Mouse (Mus musculus): ENCODE results near the gene Tfeb.

Tfeb gene

DNA sequence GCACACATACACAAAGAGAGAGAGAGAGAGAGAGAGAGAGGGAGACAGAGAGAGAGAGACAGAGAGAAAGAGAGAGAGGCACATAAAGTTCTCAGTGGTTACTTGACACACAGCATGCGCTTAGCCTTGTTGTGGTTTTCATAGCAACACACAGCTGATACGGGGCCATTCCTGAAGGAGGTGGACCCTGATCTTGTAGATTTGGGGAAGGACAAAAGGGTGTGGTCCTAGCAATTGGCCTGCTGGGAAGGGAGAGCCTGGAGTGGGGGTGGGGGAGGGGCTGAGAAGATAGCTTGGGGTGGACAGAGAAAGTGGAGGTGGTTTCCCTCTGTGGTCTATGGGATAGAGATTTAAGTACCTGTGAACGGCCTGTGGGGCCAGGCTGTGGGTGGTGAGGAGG lies 26.8 kb upstream of the Tfeb start:
- intact Hi-C loops (cut with DNase I) = no loop called here

DNA sequence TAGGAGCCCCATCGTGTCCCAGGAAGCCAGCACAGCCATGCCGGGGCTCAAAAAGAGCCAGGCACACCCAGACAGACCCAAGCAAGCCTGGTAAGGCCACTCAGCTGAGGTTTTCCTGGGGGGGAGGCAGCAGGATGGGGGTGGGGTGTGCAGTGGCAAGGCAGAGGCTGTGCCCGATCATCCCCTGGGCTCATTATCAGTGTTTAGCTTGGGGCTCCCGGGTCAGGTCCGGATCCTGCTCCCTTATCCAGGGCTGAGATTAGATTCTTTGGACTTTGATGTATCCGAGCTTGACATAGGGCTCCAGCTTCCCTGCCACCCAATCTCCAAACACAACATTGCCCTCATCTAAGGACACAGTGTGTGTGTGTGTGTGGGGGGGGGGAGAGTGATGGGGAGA lies 24.9 kb upstream of the Tfeb start:
- intact Hi-C loops (cut with DNase I) = no loop called here

- intact Hi-C loops (cut with DNase I) = no loop called here
These were observed 23.8 kb upstream of the Tfeb start for GRCm38 (mm10) chr17:47712889-47713571.

DNA sequence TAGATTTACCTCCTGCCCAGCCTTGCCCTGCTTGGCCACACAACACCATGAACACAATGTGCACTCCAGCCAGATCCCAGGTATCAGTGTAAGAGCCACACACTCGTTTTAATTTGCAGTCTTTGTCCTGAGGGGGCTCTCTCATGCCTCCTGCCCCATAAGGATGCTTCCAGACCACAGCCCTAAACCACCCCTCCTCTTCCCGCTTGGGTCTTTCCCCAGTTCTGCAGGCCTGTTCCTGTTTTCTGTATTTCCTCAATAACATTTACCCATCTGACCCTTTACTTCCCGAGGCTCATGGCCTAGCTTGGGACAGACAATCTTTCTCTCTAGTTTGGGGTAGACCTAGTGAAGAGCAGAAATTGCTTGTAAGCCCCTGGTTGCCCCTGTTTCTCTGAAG lies 21.8 kb upstream of the Tfeb start:
- intact Hi-C loops (cut with DNase I) = no loop called here

GRCm38 (mm10) chr17:47721183-47721582 lies 15.6 kb upstream of the Tfeb start:
- intact Hi-C loops (cut with DNase I) = no loop called here

- intact Hi-C loops (cut with DNase I) = no loop called here
These were observed 10.3 kb upstream of the Tfeb start, which contains the start of gene Pgc for GRCm38 (mm10) chr17:47726566-47726965. TSS of gene Pgc (plus strand) at chr17:47726842.

DNA sequence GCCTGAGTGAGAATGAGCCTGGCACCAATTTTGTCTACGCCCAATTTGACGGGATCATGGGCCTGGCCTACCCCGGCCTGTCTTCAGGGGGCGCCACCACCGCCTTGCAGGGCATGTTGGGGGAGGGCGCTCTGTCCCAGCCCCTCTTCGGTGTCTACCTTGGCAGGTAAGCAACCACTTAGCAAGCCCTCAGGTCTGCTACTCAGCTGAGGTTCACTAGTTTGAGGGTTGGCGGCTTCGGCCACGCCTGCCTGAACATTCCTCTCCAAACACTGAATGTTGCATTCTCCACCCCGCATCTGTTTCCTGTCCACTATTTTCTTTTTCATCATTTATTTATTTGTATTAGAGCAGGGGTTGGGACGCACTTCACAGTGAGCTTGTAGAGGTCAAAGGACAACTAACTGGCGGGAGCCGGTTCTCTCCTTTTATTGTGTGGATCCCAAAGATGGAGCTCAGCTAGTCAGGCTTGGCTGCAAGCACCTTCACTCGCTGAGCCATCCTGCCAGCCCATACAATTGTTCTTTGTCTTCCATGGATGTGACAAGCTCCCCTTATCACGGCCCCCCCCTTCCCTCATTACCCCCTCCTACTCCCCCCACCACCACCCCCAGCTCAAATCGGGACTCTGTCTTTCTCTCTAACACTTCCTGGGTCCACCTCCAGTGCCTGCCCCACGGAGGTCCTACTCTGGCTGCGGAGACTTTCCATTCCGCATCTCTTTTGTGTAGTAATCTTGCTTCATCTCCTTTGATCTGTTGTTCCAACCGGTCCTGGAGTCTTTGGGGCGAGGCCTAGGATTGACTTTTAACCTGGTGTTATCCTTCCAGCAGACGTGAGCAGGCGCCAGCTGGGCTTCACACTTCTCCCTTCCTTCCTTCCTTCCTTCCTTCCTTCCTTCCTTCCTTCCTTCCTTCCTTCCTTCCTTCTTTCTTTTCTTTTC lies 5.9 kb upstream of the Tfeb start:
- intact Hi-C loops (cut with DNase I) = no loop called here

GRCm38 (mm10) chr17:47735553-47736100 lies 1.2 kb upstream of the Tfeb start:
- intact Hi-C loops (cut with DNase I) = no loop called here

- intact Hi-C loops (cut with DNase I) = no loop called here
These were observed 638 bp downstream of the Tfeb start for GRCm38 (mm10) chr17:47737271-47738065.

DNA sequence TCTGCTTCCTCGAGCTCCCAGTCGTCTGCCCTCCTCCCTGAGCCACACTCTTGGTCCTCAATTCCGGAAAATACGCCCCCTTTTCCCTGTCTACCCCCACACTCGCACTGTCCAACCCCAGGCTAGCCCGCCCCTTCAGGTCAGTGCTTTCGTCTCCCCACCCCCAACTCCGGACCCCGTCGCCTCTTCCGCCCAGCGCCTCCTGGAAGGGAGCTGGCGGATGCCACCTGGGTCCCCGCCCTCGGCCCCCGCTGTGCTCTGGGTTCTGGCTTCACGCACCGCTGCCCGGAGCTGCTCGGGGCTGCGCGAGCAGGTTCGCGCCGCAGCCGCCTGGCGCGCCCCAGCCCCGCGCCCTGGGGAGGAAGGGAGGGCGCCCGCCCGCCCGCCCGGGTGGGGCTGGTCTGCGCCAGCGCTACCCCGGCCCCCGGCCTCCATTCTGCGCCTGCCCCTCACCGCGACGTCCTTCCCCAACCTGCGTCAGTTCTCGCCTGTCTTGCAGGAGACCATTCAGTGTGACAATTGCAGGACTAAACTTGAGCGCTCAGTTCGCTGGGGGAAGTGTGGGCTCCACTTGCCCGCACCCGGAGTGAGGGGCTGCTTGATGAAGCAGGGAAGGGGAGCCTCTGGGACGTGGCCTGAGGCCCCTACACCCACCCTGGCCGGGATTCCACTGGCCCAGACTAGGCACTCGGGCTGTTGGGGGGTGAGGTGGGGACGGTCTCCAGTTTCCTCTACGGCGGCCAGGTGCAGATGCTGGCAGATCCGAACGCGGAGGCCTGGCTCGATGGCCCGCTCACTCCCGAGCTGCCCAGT lies 1.4 kb downstream of the Tfeb start:
- intact Hi-C loops (cut with DNase I) = no loop called here

DNA sequence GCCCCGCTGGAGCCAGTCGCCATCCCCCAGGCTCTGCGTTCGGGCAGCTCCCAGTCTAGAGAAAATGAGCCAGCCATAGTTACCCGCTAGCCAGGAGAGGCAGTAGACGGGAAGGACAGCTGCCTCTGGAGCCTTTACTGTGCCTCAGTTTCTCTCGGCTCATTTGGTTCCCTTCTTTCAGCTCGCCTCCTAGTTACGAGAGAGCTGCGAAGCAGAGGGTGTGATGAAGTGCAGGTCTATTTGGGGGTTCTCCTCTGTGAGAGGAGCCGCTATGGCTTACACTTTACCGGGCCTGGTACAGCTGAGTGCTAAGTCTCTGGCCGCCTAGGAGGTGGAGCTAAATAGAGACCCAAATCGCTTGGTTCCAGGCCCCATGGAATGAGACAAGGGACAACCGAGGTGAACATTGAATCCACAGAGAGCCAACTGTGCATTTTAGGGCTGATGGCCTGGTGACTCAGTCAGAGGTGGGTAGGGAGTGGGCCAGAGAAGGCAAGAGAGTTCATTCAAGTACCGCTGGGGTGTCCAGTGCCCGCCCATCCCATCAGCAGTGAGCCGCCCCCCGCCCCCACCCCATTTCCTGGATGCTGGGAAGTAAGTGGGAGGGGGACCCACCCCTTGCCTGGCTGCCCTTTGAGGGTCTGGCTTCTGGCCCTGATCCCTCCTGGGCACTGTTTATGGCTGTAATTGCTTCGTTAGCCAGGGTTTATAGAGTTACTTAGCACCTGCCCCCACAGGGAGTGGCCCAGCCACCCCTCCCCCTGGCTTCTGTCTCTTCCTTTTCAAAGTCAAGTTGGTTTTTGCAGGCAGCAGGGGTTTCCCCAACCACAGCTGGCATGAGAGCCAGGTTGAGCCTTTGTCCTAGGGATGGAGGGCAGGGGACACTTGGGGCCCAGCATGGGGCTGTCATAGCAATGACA lies 2.3 kb downstream of the Tfeb start:
- intact Hi-C loops (cut with DNase I) = no loop called here

- intact Hi-C loops (cut with DNase I) = no loop called here
These were observed 3.4 kb downstream of the Tfeb start for GRCm38 (mm10) chr17:47740186-47740585.

DNA sequence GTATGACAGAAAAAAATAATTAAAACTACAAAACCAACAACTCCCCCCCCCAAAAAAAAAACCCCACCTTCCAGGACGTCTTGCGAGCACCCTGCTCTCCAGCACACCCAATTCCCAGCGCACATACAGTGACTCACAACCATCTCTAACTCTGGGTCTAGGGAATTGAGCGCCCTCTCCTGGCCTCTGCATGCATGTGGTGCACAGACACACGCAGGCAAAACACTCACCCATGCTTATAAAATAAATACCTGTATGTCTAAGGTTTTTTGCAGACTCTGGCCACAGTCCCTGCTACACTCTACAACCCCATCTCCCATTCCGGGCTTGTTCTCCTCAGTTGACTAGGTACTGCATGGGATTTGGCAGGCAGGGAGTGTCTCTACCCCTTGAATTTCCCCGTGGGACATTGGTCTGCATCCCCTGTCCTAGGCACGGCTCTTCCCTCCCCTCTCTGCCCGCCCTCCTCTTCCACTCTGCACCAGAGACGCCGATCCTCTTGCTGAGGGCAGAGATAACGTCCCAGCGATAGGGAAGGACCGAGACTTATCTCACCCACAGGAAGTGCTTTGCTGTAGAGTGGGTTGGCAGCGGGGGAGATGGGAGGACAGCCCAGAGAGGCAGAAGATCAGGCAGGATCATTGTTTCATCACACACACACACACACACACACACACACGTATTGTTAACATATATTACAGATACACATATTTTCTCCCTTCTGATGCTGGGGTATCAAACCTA lies 6.3 kb downstream of the Tfeb start:
- intact Hi-C loops (cut with DNase I) = no loop called here

GRCm38 (mm10) chr17:47744086-47744485 lies 7.3 kb downstream of the Tfeb start:
- intact Hi-C loops (cut with DNase I) = no loop called here

GRCm38 (mm10) chr17:47744746-47745368 lies 8.0 kb downstream of the Tfeb start:
- intact Hi-C loops (cut with DNase I) = no loop called here

GRCm38 (mm10) chr17:47748791-47749553 lies 12.1 kb downstream of the Tfeb start:
- intact Hi-C loops (cut with DNase I) = no loop called here

DNA sequence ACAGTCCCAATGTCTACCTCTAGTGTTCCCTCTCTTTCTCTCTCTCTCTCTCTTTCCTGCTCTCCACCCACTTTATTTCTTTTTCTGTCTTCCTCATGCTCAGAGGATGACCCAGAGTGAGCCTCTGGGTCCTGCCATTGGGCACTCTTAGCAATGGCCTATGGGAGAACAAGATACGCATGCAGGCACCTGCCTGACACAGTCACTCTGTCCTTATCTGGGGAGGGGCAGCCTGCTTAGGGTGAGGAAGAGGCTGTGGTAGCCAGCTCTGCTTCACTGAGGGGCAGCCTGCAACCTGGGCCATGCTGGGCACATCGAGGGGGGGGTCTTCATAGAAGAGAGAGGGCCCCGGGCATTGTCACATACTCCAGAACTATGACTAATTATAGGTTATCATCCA lies 12.8 kb downstream of the Tfeb start:
- intact Hi-C loops (cut with DNase I) = no loop called here

- intact Hi-C loops (cut with DNase I) = no loop called here
These were observed 13.3 kb downstream of the Tfeb start for GRCm38 (mm10) chr17:47750101-47750500.

All from adrenal gland (tissue).